Mouse (Mus musculus): ENCODE measurements around the gene Bicdl1. TPM values are rescaled to one million over a fixed set of nuclear protein-coding genes. Genes with fewer than 3 reads are reported as not detected.
"Not testable (repeated sequence)": the region's sequence is repeated elsewhere in the genome, so short reads cannot be mapped to it uniquely, and the experiment has no call there.

Bicdl1 gene
- polyA plus RNA-seq, 1 experiment from 2014 or later = 47.1 TPM

- H3K4me1 ChIP-seq (ENCODE audit: control insufficient read depth, insufficient read depth, low read depth, low read length) = no peaks in the 10 kb centered on the region; the same call in 1 of the 2 replicates
- no peaks in the 10 kb centered on the region for H3K27me3 ChIP-seq (replicated peaks; ENCODE audit: control insufficient read depth, insufficient read depth, low read length)
- H3K9me3 ChIP-seq (ENCODE audit: control insufficient read depth, low read length) = no peaks in the 10 kb centered on the region
- no peak for ATAC-seq
- no peak overlapping the region for H3K27ac ChIP-seq (ENCODE audit: low read depth, low read length)
- no peak overlapping the region for H3K4me3 ChIP-seq (ENCODE audit: low read length)
- no peaks in the 10 kb centered on the region for H3K36me3 ChIP-seq (ENCODE audit: control insufficient read depth, insufficient read depth, low read length)
- H3K9ac ChIP-seq (ENCODE audit: low read depth, low read length) = no peak overlapping the region
- no peak overlapping the region for H3K4me2 ChIP-seq (ENCODE audit: low read length)
- WGBS = 85% methylated on average over 8 of the region's 8 CpGs
These were observed 26.1 kb upstream of the Bicdl1 start for GRCm38 (mm10) chr5:115757516-115757915.

GRCm38 (mm10) chr5:115755501-115755900 is 24.1 kb upstream of the Bicdl1 start:
- Histone ChIP-seq H3K27ac (ENCODE audit: low read depth, low read length) (no peak overlapping the region), H3K4me1 (ENCODE audit: control insufficient read depth, insufficient read depth, low read depth, low read length) (no peaks in the 10 kb centered on the region; the same call in 1 of the 2 replicates), H3K9ac (ENCODE audit: low read depth, low read length) (no peak overlapping the region), H3K36me3 (ENCODE audit: control insufficient read depth, insufficient read depth, low read length) (no peaks in the 10 kb centered on the region), H3K4me2 (ENCODE audit: low read length) (no peak overlapping the region), H3K9me3 (ENCODE audit: control insufficient read depth, low read length) (no peaks in the 10 kb centered on the region), H3K4me3 (ENCODE audit: low read length) (no peak overlapping the region), H3K27me3 (replicated peaks; ENCODE audit: control insufficient read depth, insufficient read depth, low read length) (no peaks in the 10 kb centered on the region)
- no peak for ATAC-seq
- WGBS = 58% methylated on average over 5 of the region's 7 CpGs

GRCm38 (mm10) chr5:115754831-115755230 is 23.4 kb upstream of the Bicdl1 start:
- no peak overlapping the region for H3K4me3 ChIP-seq (ENCODE audit: low read length)
- ATAC-seq = no peak
- H3K27me3 ChIP-seq (replicated peaks; ENCODE audit: control insufficient read depth, insufficient read depth, low read length) = no peaks in the 10 kb centered on the region
- H3K9me3 ChIP-seq (ENCODE audit: control insufficient read depth, low read length) = no peaks in the 10 kb centered on the region
- no peak overlapping the region for H3K27ac ChIP-seq (ENCODE audit: low read depth, low read length)
- H3K4me2 ChIP-seq (ENCODE audit: low read length) = no peak overlapping the region
- no peak overlapping the region for H3K9ac ChIP-seq (ENCODE audit: low read depth, low read length)
- WGBS = 88% methylated on average over 9 of the region's 9 CpGs
- no peaks in the 10 kb centered on the region for H3K36me3 ChIP-seq (ENCODE audit: control insufficient read depth, insufficient read depth, low read length)
- H3K4me1 ChIP-seq (ENCODE audit: control insufficient read depth, insufficient read depth, low read depth, low read length) = no peaks in the 10 kb centered on the region; the same call in 1 of the 2 replicates

- Histone ChIP-seq H3K4me3 (ENCODE audit: low read length) (no peak overlapping the region), H3K9ac (ENCODE audit: low read depth, low read length) (no peak overlapping the region), H3K4me2 (ENCODE audit: low read length) (no peak overlapping the region), H3K27me3 (replicated peaks; ENCODE audit: control insufficient read depth, insufficient read depth, low read length) (no peaks in the 10 kb centered on the region), H3K27ac (ENCODE audit: low read depth, low read length) (no peak overlapping the region), H3K36me3 (ENCODE audit: control insufficient read depth, insufficient read depth, low read length) (no peaks in the 10 kb centered on the region), H3K4me1 (ENCODE audit: control insufficient read depth, insufficient read depth, low read depth, low read length) (no peaks in the 10 kb centered on the region), H3K9me3 (ENCODE audit: control insufficient read depth, low read length) (no peaks in the 10 kb centered on the region)
- no peak for ATAC-seq
- 87% methylated on average over 5 of the region's 5 CpGs for WGBS
These were observed 21.5 kb upstream of the Bicdl1 start for GRCm38 (mm10) chr5:115752883-115753282.

GRCm38 (mm10) chr5:115751916-115752315 is 20.5 kb upstream of the Bicdl1 start:
- WGBS = 69% methylated on average over 9 of the region's 9 CpGs
- not testable (repeated sequence) for ATAC-seq

GRCm38 (mm10) chr5:115748316-115748715 is 16.9 kb upstream of the Bicdl1 start:
- Histone ChIP-seq H3K9me3 (ENCODE audit: control insufficient read depth, low read length) (no peaks in the 10 kb centered on the region), H3K27me3 (replicated peaks; ENCODE audit: control insufficient read depth, insufficient read depth, low read length) (no peaks in the 10 kb centered on the region), H3K36me3 (ENCODE audit: control insufficient read depth, insufficient read depth, low read length) (no peaks in the 10 kb centered on the region), H3K4me1 (ENCODE audit: control insufficient read depth, insufficient read depth, low read depth, low read length) (no peaks in the 10 kb centered on the region), H3K9ac (ENCODE audit: low read depth, low read length) (no peak overlapping the region), H3K4me2 (ENCODE audit: low read length) (no peak overlapping the region), H3K4me3 (ENCODE audit: low read length) (no peak overlapping the region), H3K27ac (ENCODE audit: low read depth, low read length) (no peak overlapping the region)
- 52% methylated on average over 7 of the region's 8 CpGs for WGBS
- ATAC-seq = no peak

More at GRCm38 (mm10) chr5:115751916-115752315, 20.5 kb upstream of the Bicdl1 start:
- not testable (repeated sequence) for H3K9ac ChIP-seq (ENCODE audit: low read depth, low read length); H3K4me2 ChIP-seq (ENCODE audit: low read length); H3K27ac ChIP-seq (ENCODE audit: low read depth, low read length); H3K27me3 ChIP-seq (replicated peaks; ENCODE audit: control insufficient read depth, insufficient read depth, low read length); H3K36me3 ChIP-seq (ENCODE audit: control insufficient read depth, insufficient read depth, low read length); H3K4me3 ChIP-seq (ENCODE audit: low read length); H3K4me1 ChIP-seq (ENCODE audit: control insufficient read depth, insufficient read depth, low read depth, low read length); H3K9me3 ChIP-seq (ENCODE audit: control insufficient read depth, low read length)

- no peaks in the 10 kb centered on the region for H3K4me1 ChIP-seq (ENCODE audit: control insufficient read depth, insufficient read depth, low read depth, low read length)
- ATAC-seq = no peak
- WGBS = 77% methylated on average over 15 of the region's 15 CpGs
These were observed 13.9 kb upstream of the Bicdl1 start for GRCm38 (mm10) chr5:115745319-115745718.

GRCm38 (mm10) chr5:115738032-115738431 is 6.6 kb upstream of the Bicdl1 start:
- Histone ChIP-seq H3K4me3 (ENCODE audit: low read length) (no peak overlapping the region), H3K27ac (ENCODE audit: low read depth, low read length) (no peak overlapping the region), H3K27me3 (replicated peaks; ENCODE audit: control insufficient read depth, insufficient read depth, low read length) (no peaks in the 10 kb centered on the region), H3K9me3 (ENCODE audit: control insufficient read depth, low read length) (no peaks in the 10 kb centered on the region), H3K9ac (ENCODE audit: low read depth, low read length) (no peak overlapping the region), H3K4me1 (ENCODE audit: control insufficient read depth, insufficient read depth, low read depth, low read length) (no peaks in the 10 kb centered on the region), H3K36me3 (ENCODE audit: control insufficient read depth, insufficient read depth, low read length) (no peaks in the 10 kb centered on the region), H3K4me2 (ENCODE audit: low read length) (no peak overlapping the region)
- 93% methylated on average over 5 of the region's 5 CpGs for WGBS
- no peak for ATAC-seq

More at GRCm38 (mm10) chr5:115745319-115745718, 13.9 kb upstream of the Bicdl1 start:
- Histone ChIP-seq H3K36me3 (ENCODE audit: control insufficient read depth, insufficient read depth, low read length) (no peaks in the 10 kb centered on the region), H3K27me3 (replicated peaks; ENCODE audit: control insufficient read depth, insufficient read depth, low read length) (no peaks in the 10 kb centered on the region), H3K4me2 (ENCODE audit: low read length) (no peak overlapping the region), H3K27ac (ENCODE audit: low read depth, low read length) (no peak overlapping the region), H3K9me3 (ENCODE audit: control insufficient read depth, low read length) (no peaks in the 10 kb centered on the region), H3K4me3 (ENCODE audit: low read length) (no peak overlapping the region), H3K9ac (ENCODE audit: low read depth, low read length) (no peak overlapping the region)

- no peak for ATAC-seq
- H3K9ac ChIP-seq (ENCODE audit: low read depth, low read length) = no peak overlapping the region
- peaks cover 8% of the 10 kb centered on the region for H3K4me1 ChIP-seq (ENCODE audit: control insufficient read depth, insufficient read depth, low read depth, low read length)
- no peaks in the 10 kb centered on the region for H3K9me3 ChIP-seq (ENCODE audit: control insufficient read depth, low read length)
- H3K27me3 ChIP-seq (replicated peaks; ENCODE audit: control insufficient read depth, insufficient read depth, low read length) = no peaks in the 10 kb centered on the region
- H3K36me3 ChIP-seq (ENCODE audit: control insufficient read depth, insufficient read depth, low read length) = no peaks in the 10 kb centered on the region
- H3K4me3 ChIP-seq (ENCODE audit: low read length) = no peak overlapping the region
- H3K4me2 ChIP-seq (ENCODE audit: low read length) = no peak overlapping the region
- WGBS = 82% methylated on average over 2 of the region's 2 CpGs
- H3K27ac ChIP-seq (ENCODE audit: low read depth, low read length) = no peak overlapping the region
These were observed 3.1 kb upstream of the Bicdl1 start for GRCm38 (mm10) chr5:115734570-115734969.

- WGBS = under 1% methylated on average over 9 of the region's 9 CpGs
These were observed 1.4 kb upstream of the Bicdl1 start for GRCm38 (mm10) chr5:115732849-115733216.

More at GRCm38 (mm10) chr5:115732849-115733216, 1.4 kb upstream of the Bicdl1 start:
- peak overlapping the region; percentile 98 for H3K27ac ChIP-seq (ENCODE audit: low read depth, low read length)
- peaks cover 16% of the 10 kb centered on the region for H3K4me1 ChIP-seq (ENCODE audit: control insufficient read depth, insufficient read depth, low read depth, low read length)
- H3K9me3 ChIP-seq (ENCODE audit: control insufficient read depth, low read length) = no peaks in the 10 kb centered on the region
- H3K4me2 ChIP-seq (ENCODE audit: low read length) = peak overlapping the region; percentile 60
- H3K4me3 ChIP-seq (ENCODE audit: low read length) = peak overlapping the region; percentile 54
- 0 out of 2 replicates have a peak, but pooled peaks cover 2% of the 10 kb centered on the region for H3K27me3 ChIP-seq (replicated peaks; ENCODE audit: control insufficient read depth, insufficient read depth, low read length)
- peak overlapping the region; percentile 92 for H3K9ac ChIP-seq (ENCODE audit: low read depth, low read length)
- peak; percentile 80 for ATAC-seq
- no peaks in the 10 kb centered on the region for H3K36me3 ChIP-seq (ENCODE audit: control insufficient read depth, insufficient read depth, low read length)
